Mouse (Mus musculus) cerebellum, adult 9-11 months (tissue): ENCODE results near the gene Rcc2.
A peak's percentile ranks its signal among the peaks of the same experiment; 100 is the strongest.

Experiments
- DNase-seq: peaks from one replicate; pipeline ENCODE4 v3.0.0; 2022

Rcc2 gene

GRCm38 (mm10) chr4:140700269-140701018 lies at the start of gene Rcc2:
TSS of gene Rcc2 (plus strand) at chr4:140700541.
- DNase-seq = no peak

- no peak for DNase-seq
These were observed 46.3 kb upstream of the Rcc2 start for GRCm38 (mm10) chr4:140653835-140654583.

- no peak for DNase-seq
These were observed 45.5 kb upstream of the Rcc2 start for GRCm38 (mm10) chr4:140654798-140655197.

GRCm38 (mm10) chr4:140656529-140656928 lies 43.8 kb upstream of the Rcc2 start:
- DNase-seq = no peak

GRCm38 (mm10) chr4:140657681-140658575 lies 42.4 kb upstream of the Rcc2 start:
- DNase-seq = peak; percentile 74

- DNase-seq = no peak
These were observed 38.8 kb upstream of the Rcc2 start for GRCm38 (mm10) chr4:140661406-140662022.

- DNase-seq = no peak
These were observed 37.9 kb upstream of the Rcc2 start for GRCm38 (mm10) chr4:140662453-140662852.

- no peak for DNase-seq
These were observed 37.3 kb upstream of the Rcc2 start for GRCm38 (mm10) chr4:140662882-140663585.

GRCm38 (mm10) chr4:140665053-140665452 lies 35.3 kb upstream of the Rcc2 start:
- no peak for DNase-seq

GRCm38 (mm10) chr4:140665760-140666159 lies 34.6 kb upstream of the Rcc2 start, which contains the start of gene Arhgef10l:
TSS of gene Arhgef10l (minus strand) at chr4:140666012.
- peak; percentile 50 for DNase-seq

- no peak for DNase-seq
These were observed 32.5 kb upstream of the Rcc2 start for GRCm38 (mm10) chr4:140667802-140668201.

GRCm38 (mm10) chr4:140673527-140674264 lies 26.6 kb upstream of the Rcc2 start:
- DNase-seq = no peak

GRCm38 (mm10) chr4:140674345-140674926 lies 25.9 kb upstream of the Rcc2 start:
- peak; percentile 81 for DNase-seq

- DNase-seq = peak; percentile 28
These were observed 21.3 kb upstream of the Rcc2 start for GRCm38 (mm10) chr4:140679038-140679437.

- DNase-seq = peak; percentile 74
These were observed 20.5 kb upstream of the Rcc2 start for GRCm38 (mm10) chr4:140679723-140680380.

- no peak for DNase-seq
These were observed 19.5 kb upstream of the Rcc2 start for GRCm38 (mm10) chr4:140680731-140681397.

- DNase-seq = no peak
These were observed 16.7 kb upstream of the Rcc2 start for GRCm38 (mm10) chr4:140683608-140684007.

- no peak for DNase-seq
These were observed 16.0 kb upstream of the Rcc2 start for GRCm38 (mm10) chr4:140684141-140684871.

- no peak for DNase-seq
These were observed 15.4 kb upstream of the Rcc2 start for GRCm38 (mm10) chr4:140684881-140685303.
